Mouse (Mus musculus) layer of hippocampus, postnatal 36 days (tissue): ENCODE results near the gene Pcdh7. TPM values are rescaled to one million over a fixed set of nuclear protein-coding genes. Genes with fewer than 3 reads are reported as not detected.
A peak's percentile ranks its signal among the peaks of the same experiment; 100 is the strongest.

Experiments
- DNase-seq, 2 experiments: peaks; one replicate each; pipeline ENCODE4 v3.0.0; 2022
- total RNA-seq, 2 experiments: library from RNA; stranded (reverse); gene quantifications; 2 replicates each; pipeline ENCODE4 v1.2.3; 2021

Pcdh7 gene
- total RNA-seq, 2 experiments from 2014 or later, result 54.1 to 71.6 TPM

DNA sequence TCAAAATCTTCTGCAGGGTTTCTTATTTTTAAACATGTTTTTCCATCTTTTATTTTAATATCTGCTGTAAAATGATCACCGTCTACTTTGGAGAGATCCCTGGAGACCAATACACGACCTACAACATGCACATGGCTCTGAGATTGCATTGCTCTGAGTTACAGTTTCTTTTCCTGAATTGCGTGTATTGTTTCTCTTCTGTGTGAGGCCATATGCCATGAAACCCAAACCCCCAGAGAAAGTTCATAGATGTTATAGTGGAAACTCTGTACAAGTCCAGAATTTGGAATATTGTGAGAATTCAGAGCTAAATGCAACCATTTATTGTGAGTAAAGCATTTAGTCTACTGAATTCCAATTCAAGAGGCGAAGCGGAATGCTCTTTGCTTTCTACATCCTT lies 203.4 kb downstream of the Pcdh7 start:
- DNase-seq, result no peak

DNA sequence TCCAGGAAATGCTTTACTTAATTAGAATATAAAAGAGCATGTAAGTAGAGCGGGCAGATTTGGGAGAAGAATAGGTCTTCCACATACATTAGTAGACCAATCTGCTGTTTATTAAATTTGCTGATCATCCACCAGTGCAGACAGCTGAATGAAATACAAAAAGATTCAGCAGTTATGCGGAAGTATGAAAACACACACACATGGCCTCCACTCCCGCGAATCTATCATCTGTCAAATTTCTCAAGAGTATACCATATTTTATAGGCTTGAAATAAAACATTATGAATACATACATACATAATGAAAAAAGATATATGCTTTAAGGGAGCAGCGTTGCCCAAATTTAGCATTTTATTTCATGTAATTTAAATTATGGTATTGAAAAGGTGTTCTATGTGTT lies 213.6 kb downstream of the Pcdh7 start:
- no peak for DNase-seq

GRCm38 (mm10) chr5:57931738-57932137 lies 214.0 kb downstream of the Pcdh7 start:
- DNase-seq, result no peak

- DNase-seq, result no peak
Measured at GRCm38 (mm10) chr5:57934666-57935065, 216.9 kb downstream of the Pcdh7 start.

DNA sequence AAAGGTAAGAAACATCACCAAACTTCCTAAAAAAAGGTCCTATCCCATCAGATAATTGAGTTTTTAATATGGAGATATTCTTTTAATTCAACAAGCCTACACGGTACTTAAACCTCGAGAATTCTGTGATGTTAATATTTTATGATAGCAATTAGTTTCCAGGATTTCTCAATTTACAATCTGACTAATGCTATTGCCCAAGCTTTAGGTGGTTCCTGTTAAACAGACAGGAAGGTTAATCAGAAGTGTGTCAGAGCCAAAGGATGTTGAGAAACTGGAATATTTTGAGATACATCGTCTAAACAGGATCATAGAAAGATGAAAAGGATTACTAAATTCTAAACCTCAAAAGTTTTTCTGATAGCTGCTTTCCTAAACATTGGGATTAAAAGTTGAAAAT lies 222.7 kb downstream of the Pcdh7 start:
- no peak for DNase-seq

DNA sequence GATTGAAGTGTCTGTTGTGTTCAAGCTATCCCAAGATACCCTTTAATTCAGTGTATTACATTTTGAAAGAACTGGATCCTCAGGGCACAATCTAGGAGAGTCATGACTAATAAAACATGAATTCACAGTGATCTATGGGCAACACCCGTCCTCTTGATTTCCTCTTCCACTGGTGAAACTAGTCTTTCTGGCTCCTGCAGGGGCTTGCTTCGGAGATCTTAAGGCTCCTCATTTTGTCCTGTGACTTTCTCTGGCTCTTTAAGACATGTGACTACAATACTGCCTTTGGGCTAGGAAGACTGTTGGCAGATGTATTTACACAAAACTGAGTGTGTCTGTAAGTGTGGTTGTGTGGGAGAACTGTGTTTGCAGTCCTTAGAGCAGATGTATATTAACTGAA lies 225.4 kb downstream of the Pcdh7 start:
- no peak for DNase-seq

GRCm38 (mm10) chr5:57943611-57944010 lies 225.8 kb downstream of the Pcdh7 start:
- DNase-seq, result no peak

DNA sequence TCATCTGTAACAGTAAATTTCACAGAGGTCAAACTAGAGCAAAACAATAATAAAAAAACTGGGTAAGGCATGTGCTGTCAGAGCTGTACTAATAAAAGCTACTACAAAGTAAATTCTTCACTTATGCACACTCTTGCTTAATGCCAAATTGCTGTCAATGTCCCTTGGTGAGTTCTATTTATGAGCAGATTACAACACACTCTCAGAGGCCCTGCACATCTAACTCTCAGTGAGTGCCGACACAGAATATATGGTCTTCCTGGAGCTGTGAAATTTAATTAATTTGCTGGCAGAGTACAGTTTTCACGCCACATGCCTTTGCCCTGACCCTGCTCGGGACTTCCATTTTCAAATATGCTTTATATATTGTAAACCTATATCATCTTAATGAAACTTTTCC lies 227.7 kb downstream of the Pcdh7 start:
- DNase-seq, result no peak

DNA sequence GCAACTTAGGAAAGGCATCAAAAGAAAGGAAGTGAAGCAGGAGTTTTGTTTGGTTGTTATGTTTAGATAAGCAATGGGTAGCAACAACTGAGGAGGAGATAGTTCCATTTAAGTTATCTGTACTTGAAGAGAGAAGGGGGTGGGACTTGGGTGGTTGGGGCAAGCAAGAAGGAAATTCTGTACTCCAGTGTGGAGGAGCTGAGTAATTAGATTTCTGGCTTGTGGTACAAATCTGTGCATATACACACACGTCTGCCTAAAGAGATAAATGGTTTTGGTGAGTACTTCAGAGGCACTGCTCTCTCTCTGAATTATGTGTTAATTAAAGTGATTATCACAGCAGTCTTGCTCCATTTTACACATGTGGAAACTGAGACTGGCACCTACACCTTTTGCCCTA lies 241.6 kb downstream of the Pcdh7 start:
- DNase-seq, result no peak

DNA sequence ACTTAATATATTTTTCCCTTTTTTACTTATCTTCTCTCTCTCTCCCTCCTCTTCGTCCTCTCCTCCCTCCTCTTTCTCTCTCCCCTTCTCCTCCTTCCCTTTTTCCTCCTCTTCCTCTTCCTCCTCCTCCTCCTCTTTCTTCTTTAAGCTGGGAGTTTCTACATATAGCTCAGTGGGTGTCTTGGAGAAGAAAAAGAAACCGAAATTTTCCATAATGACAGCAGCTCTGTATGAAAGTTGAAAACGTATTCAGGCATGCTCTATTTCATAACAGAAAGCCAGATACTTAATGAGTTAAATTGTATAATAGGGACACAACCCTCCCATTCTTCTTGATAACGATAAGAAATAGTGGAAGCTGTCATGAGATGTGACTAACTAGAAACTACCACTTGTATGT lies 246.0 kb downstream of the Pcdh7 start:
- DNase-seq, result no peak

DNA sequence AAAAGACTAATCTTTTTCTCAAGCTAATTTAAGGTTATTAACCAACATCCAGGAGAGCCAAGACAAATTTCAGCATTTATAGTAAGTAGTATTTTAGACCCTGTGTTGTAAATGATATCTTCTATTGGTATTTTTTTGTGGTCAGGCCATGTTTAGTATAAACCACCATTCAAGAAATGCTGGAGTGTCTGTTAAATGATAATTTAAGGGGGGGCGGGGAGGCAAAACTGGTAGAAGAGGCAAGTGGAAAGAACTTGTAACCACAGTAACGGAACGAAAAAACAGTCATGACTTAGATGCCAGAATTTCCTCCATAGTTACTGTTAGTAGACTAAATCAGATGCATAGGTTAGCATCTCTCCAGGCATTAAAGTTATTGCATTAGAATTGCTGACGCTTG lies 246.4 kb downstream of the Pcdh7 start:
- no peak for DNase-seq

DNA sequence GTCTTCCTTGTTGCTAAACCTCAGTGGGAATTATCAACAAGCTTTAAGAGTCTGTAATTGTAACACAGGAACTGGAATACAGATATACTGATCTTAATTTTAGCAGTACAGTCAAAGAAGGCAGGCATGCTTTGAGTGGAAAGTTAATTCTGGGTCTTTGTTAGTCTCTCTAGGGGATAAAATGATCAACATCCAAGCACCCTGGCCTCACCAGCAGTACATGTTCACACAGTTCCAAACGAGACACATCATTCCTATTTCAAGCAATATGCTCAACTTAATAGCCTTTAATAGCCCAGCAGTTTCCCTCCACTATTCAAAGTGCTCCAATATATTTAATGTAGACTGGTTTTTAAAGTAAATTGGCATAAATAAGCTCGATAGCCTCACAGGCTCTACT lies 275.8 kb downstream of the Pcdh7 start:
- DNase-seq, result no peak

GRCm38 (mm10) chr5:58021331-58021730 lies 303.6 kb downstream of the Pcdh7 start:
- no peak for DNase-seq

GRCm38 (mm10) chr5:58025123-58025522 lies 307.4 kb downstream of the Pcdh7 start:
- DNase-seq, result no peak

- DNase-seq, result no peak
Measured at GRCm38 (mm10) chr5:58025759-58026158, 308.0 kb downstream of the Pcdh7 start.

DNA sequence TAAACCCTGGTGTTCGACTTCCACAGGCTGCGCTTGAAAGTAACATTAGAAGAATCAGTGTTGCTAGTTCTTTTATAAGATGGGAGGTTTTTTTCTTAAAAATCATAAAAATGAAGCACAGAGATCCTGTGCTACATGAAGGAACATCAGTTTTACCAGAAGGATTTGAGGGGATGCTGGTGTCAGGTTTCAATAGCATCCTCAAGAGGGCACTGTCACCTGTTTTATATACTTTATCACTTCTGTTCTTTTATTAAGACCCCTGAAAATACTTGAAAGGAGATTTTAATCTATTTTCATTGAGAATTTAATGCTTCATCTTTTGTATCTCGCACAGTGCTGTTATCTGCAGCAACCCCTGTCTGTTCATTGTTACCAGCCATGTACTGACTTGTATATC lies 322.1 kb downstream of the Pcdh7 start:
- DNase-seq, result no peak

DNA sequence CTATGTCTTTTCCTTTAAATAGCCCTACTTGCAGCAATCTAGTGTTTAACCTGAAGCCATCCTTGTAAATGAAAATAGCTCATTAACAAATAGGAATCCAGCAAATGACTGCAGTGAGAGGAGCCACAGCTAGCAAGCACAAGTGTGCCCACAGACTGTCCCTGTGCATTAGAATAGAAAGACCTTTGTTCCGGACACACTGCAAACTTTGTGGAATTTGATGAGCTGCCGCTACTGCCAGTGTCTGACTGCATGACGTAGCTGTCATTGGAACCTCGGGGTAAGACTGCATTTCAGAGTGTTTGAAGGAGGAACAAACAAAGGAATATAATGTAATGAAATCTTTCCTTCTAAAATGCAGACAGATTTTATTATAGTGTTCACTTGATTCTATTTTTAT lies 326.4 kb downstream of the Pcdh7 start:
- DNase-seq, result peak; percentile 4 to 8

- DNase-seq, result peak; percentile 56 to 60
Measured at GRCm38 (mm10) chr5:58081054-58081453, 363.3 kb downstream of the Pcdh7 start.

- DNase-seq, result no peak
Measured at GRCm38 (mm10) chr5:58082230-58082629, 364.5 kb downstream of the Pcdh7 start.

- DNase-seq, result no peak
Measured at GRCm38 (mm10) chr5:58083056-58083455, 365.3 kb downstream of the Pcdh7 start.

- no peak for DNase-seq
Measured at GRCm38 (mm10) chr5:58083972-58084371, 366.2 kb downstream of the Pcdh7 start.

DNA sequence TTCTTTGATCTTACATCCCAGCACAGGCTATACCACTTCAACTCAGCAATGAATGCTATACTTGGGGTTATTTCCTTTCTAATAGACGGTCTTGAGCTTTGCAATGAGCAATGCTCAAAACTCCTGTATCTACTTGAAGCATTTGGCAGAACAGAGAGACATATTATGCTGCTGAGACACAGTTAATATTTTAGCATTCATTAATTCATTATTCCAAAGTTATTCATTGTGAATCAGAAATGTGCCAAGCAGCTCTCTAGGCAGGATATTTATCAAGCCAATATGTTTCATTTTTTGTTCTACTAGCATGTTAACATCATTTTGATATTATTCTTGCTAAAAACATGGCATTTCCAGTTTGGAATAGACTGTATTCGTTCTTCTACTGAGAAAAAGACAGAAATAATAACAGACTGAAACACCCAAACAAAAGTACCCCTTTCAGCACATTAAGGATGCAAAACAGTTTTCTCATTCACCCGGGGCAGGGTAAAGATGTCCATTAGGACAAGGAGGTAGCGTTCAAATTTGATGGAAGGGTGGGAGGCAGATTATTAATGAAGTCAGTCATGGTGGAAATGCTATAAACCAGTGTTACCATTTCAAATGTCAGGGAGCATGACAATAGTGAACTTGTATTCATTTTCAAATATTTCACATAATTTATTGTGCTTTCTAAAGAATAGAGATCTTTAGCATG lies 391.0 kb downstream of the Pcdh7 start:
- DNase-seq, result no peak

DNA sequence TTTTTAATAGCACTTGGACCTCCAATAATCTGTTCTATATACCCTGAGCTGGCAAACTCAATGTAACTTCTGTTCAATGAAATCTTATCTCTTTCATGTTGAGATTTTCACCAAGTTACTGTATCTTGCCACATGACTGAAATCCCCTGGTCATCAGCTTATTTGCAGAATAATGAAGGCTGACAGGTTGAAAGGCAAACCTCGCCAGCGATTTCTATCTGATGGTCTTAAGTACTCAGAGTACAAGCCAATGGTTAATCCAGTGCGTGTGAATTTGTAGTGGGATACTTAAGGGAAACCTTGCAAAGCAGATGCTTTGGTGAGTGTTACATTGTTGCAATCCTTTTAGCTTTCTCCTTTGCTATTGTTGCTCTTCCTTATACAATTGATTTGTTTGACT lies 398.3 kb downstream of the Pcdh7 start:
- no peak for DNase-seq

GRCm38 (mm10) chr5:58117896-58118295 lies 400.1 kb downstream of the Pcdh7 start:
- no peak for DNase-seq
